Mouse (Mus musculus) liver, postnatal 0 days (tissue): Measurements from ENCODE around the gene Fermt2.

Experiments used
- CTCF ChIP-seq: sonication (generic); IDR thresholded peaks from 2 replicates; pipeline ENCODE4 v1.5.1; 2016; ENCODE audit warnings: antibody characterized with exemption, low read depth
- EP300 ChIP-seq: IDR thresholded peaks from 2 replicates; pipeline ENCODE4 v1.6.1; 2016; ENCODE audit warnings: antibody characterized with exemption, low read depth, mild to moderate bottlenecking

- TF ChIP-seq CTCF, result no peak
- TF ChIP-seq EP300, result no peak
Observed at GRCm38 (mm10) chr14:45563577-45563976, 33.7 kb upstream of the Fermt2 start.
